Mouse (Mus musculus): ENCODE results near the gene Taf5l. TPM values are rescaled to one million over a fixed set of nuclear protein-coding genes. Genes with fewer than 3 reads are reported as not detected.

The Taf5l gene
- polyA plus RNA-seq, 1 experiment from 2014 or later: 18.6 TPM

DNA sequence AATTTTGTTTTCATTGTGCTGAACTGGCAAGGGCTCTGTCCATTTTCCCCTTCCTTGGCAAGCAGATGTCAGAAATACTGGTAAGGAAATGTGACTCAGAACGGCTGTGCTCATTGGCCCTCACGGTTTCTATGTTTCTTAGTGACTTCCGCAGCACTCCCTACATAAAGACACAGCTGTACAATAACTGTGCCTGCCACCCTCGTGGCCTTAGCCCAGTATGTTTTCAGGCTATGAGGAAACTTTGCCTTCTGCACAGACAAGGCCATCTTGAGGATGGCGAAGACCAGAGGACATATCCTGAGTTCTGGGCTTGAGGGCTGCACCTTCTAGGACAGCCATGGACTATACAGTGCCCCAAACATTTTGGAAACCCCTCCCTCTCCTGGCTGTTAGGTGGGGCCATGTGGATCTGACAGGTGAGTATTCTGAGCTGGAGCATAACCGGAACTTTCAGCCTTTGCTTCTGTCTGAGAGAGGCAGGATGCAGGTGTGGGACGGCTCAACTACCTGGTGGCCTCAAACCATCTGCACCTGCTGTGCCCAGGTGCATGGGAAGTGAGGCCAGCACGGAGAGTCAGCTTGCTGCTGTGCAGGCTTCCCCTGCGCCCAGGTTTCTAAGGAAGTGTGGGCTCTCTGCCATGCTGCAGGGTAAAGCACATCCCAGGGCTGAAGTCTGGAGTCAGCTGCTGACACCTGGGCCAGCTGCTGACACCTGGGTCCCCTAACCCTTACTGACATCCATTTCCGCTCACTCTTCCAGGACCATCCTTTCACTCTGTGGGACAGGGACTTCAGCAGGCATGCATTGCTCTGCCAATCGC lies 35.8 kb upstream of the Taf5l start:
- WGBS: 62% methylated on average over 11 of the region's 11 CpGs

DNA sequence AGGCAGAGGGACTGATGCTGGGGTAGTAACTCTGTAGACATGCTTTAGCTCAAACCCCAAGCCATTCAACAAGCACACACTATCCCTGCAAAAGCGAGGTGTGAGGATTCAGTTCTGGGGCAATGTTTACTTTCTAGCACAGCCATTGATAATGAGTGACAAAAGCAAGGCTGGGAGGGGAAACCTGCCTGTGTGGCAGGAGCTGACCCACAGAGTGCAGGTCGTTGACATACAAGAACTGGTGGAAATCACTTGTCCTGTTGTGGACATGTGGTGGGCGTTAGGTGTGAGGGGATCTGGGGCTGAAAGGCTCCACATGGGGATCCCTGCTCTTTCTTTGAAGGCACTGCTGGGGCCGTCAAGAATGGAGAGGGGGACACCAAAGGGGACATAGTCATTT lies 31.4 kb upstream of the Taf5l start:
- TF ChIP-seq CTCF (IDR thresholded peaks at IDR 0.05) (no peak), EP300 (IDR thresholded peaks at IDR 0.05) (no peak)
- H3K27ac ChIP-seq (ENCODE audit: low read length): no peak overlapping the region
- H3K4me2 ChIP-seq (replicated peaks; ENCODE audit: low read depth, low read length): no peak overlapping the region
- H3K4me1 ChIP-seq (ENCODE audit: insufficient read depth, low read depth, low read length): no peaks in the 10 kb centered on the region
- H3K9me3 ChIP-seq (ENCODE audit: low read length): no peaks in the 10 kb centered on the region
- no peak overlapping the region for H3K4me3 ChIP-seq (ENCODE audit: low read depth, low read length)
- ATAC-seq (no peak), DNase-seq (ENCODE audit: low spot score) (no peak)
- no peaks in the 10 kb centered on the region for H3K27me3 ChIP-seq (replicated peaks; ENCODE audit: insufficient read depth, low read length)
- no peak overlapping the region for H3K9ac ChIP-seq (replicated peaks; ENCODE audit: low read depth)
- 50% methylated on average over 4 of the region's 4 CpGs for WGBS
- H3K36me3 ChIP-seq (ENCODE audit: insufficient read depth, low read length): no peaks in the 10 kb centered on the region

More for the DNA sequence above, 35.8 kb upstream of the Taf5l start:
- Histone ChIP-seq H3K9ac (replicated peaks; ENCODE audit: low read depth) (no peak overlapping the region), H3K4me3 (ENCODE audit: low read depth, low read length) (no peak overlapping the region), H3K27me3 (replicated peaks; ENCODE audit: insufficient read depth, low read length) (no peaks in the 10 kb centered on the region), H3K4me2 (replicated peaks; ENCODE audit: low read depth, low read length) (no peak overlapping the region), H3K9me3 (ENCODE audit: low read length) (no peaks in the 10 kb centered on the region), H3K36me3 (ENCODE audit: insufficient read depth, low read length) (no peaks in the 10 kb centered on the region), H3K4me1 (ENCODE audit: insufficient read depth, low read depth, low read length) (no peaks in the 10 kb centered on the region), H3K27ac (ENCODE audit: low read length) (no peak overlapping the region)
- DNase-seq (ENCODE audit: low spot score) (no peak), ATAC-seq (no peak)
- TF ChIP-seq CTCF (IDR thresholded peaks at IDR 0.05) (no peak), EP300 (IDR thresholded peaks at IDR 0.05) (no peak)

DNA sequence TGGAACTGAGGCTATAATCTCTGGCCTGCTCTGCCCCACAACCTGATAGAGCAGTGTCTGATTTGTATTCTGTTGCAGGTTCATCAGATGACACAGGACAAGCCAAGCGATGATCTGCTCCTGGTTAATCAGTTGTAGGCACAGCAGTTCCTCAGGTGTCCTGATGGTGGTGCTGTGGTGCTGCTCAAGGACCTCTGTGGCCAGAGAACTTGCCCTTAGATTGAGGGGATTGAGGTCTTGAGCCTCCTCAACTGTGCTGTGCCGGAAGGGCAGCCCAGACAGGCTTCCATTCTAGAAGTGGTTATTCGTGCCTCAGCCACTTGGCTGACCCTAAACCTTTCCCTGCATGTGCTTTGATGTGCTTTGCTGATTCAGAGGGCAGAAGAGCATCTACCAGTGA lies 30.9 kb upstream of the Taf5l start:
- TF ChIP-seq CTCF (IDR thresholded peaks at IDR 0.05) (peak; percentile 99), EP300 (IDR thresholded peaks at IDR 0.05) (no peak)
- ATAC-seq (peak; percentile 50), DNase-seq (ENCODE audit: low spot score) (peak; percentile 68)
- H3K27me3 ChIP-seq (replicated peaks; ENCODE audit: insufficient read depth, low read length): no peaks in the 10 kb centered on the region
- H3K9ac ChIP-seq (replicated peaks; ENCODE audit: low read depth): no peak overlapping the region
- no peak overlapping the region for H3K4me2 ChIP-seq (replicated peaks; ENCODE audit: low read depth, low read length)
- H3K36me3 ChIP-seq (ENCODE audit: insufficient read depth, low read length): no peaks in the 10 kb centered on the region
- no peak overlapping the region for H3K4me3 ChIP-seq (ENCODE audit: low read depth, low read length)
- 15% methylated on average over 3 of the region's 3 CpGs for WGBS
- H3K27ac ChIP-seq (ENCODE audit: low read length): no peak overlapping the region
- H3K4me1 ChIP-seq (ENCODE audit: insufficient read depth, low read depth, low read length): no peaks in the 10 kb centered on the region
- H3K9me3 ChIP-seq (ENCODE audit: low read length): no peaks in the 10 kb centered on the region

DNA sequence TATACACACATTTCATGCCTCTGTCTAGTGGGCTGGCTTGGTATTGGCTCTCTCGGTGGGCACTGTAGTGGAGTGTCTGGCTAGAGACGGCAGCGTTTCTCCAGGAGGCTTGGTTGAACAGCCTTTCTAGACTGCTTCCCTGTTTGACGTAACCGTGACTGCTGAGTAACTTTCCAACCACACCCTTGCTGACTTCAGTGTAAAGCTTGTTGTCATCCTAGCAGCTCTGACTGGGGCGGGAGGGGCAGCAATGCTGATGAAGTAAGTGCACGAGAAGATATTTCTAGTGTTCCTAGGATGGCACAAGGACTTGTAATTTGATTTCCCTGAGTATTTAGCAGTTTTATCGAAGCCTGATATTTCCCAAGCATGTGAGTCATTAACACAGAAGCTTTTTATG lies 24.7 kb upstream of the Taf5l start:
- Histone ChIP-seq H3K36me3 (ENCODE audit: insufficient read depth, low read length) (no peaks in the 10 kb centered on the region), H3K4me2 (replicated peaks; ENCODE audit: low read depth, low read length) (no peak overlapping the region), H3K27ac (ENCODE audit: low read length) (no peak overlapping the region), H3K4me3 (ENCODE audit: low read depth, low read length) (no peak overlapping the region), H3K27me3 (replicated peaks; ENCODE audit: insufficient read depth, low read length) (no peaks in the 10 kb centered on the region), H3K9me3 (ENCODE audit: low read length) (no peaks in the 10 kb centered on the region), H3K4me1 (ENCODE audit: insufficient read depth, low read depth, low read length) (no peaks in the 10 kb centered on the region), H3K9ac (replicated peaks; ENCODE audit: low read depth) (no peak overlapping the region)
- 89% methylated on average over 8 of the region's 8 CpGs for WGBS
- no peak for DNase-seq (ENCODE audit: low spot score)
- TF ChIP-seq CTCF (IDR thresholded peaks at IDR 0.05): no peak
- no peak for TF ChIP-seq EP300 (IDR thresholded peaks at IDR 0.05)
- no peak for ATAC-seq

DNA sequence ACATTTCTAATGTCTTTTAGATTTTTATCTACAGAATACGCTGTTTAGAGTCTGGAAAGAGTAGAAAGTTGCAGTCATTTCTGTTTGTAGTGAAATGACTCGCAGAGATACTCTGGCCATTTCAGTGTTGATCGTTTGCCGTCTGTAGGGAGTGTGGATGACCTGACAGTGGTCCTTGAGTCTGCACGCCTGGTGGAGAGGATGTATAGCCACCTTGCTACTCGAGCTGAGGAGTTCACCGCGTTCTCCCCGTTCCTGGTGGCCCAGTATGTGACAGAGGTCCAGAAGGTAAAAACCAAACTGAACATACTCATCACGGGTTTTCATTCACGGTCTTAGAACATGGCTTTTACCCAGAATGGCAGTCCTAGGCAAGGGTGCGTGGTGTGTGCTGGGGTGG lies 23.7 kb upstream of the Taf5l start:
- no peaks in the 10 kb centered on the region; the same call in 1 of the 2 replicates for H3K36me3 ChIP-seq (ENCODE audit: insufficient read depth, low read length)
- H3K4me3 ChIP-seq (ENCODE audit: low read depth, low read length): no peak overlapping the region
- WGBS: 94% methylated on average over 12 of the region's 12 CpGs

DNA sequence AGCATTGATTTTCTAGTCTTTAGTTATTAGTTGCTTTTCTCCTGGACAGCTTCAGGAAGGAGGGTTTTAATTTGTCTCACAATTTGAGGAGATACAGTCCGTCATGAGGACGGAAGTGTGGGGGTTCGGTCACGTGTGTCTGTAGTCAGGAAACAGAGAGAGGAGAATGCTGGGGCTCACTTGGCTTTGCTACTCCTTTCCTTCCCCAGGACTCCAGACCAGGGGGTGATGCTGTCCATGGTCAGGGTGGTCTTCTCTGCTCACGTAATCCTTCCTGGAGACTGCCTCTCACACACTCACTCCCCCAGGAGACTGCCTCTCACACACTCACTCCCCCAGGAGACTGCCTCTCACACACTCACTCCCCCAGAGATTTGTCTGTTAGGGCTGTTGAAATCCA lies 23.2 kb upstream of the Taf5l start:
- no peak for DNase-seq (ENCODE audit: low spot score)
- Histone ChIP-seq H3K4me3 (ENCODE audit: low read depth, low read length) (no peak overlapping the region), H3K27me3 (replicated peaks; ENCODE audit: insufficient read depth, low read length) (no peaks in the 10 kb centered on the region), H3K9me3 (ENCODE audit: low read length) (no peaks in the 10 kb centered on the region), H3K9ac (replicated peaks; ENCODE audit: low read depth) (no peak overlapping the region), H3K4me2 (replicated peaks; ENCODE audit: low read depth, low read length) (no peak overlapping the region), H3K4me1 (ENCODE audit: insufficient read depth, low read depth, low read length) (no peaks in the 10 kb centered on the region), H3K27ac (ENCODE audit: low read length) (no peak overlapping the region), H3K36me3 (ENCODE audit: insufficient read depth, low read length) (no peaks in the 10 kb centered on the region; the same call in 1 of the 2 replicates)
- no peak for ATAC-seq
- 90% methylated on average over 5 of the region's 5 CpGs for WGBS
- TF ChIP-seq EP300 (IDR thresholded peaks at IDR 0.05): no peak

More for the DNA sequence above, 23.7 kb upstream of the Taf5l start:
- Histone ChIP-seq H3K9me3 (ENCODE audit: low read length) (no peaks in the 10 kb centered on the region), H3K4me2 (replicated peaks; ENCODE audit: low read depth, low read length) (no peak overlapping the region), H3K4me1 (ENCODE audit: insufficient read depth, low read depth, low read length) (no peaks in the 10 kb centered on the region), H3K27ac (ENCODE audit: low read length) (no peak overlapping the region), H3K27me3 (replicated peaks; ENCODE audit: insufficient read depth, low read length) (no peaks in the 10 kb centered on the region), H3K9ac (replicated peaks; ENCODE audit: low read depth) (no peak overlapping the region)
- no peak for ATAC-seq
- TF ChIP-seq CTCF (IDR thresholded peaks at IDR 0.05) (no peak), EP300 (IDR thresholded peaks at IDR 0.05) (no peak)
- no peak for DNase-seq (ENCODE audit: low spot score)
